Mouse (Mus musculus): ENCODE measurements around the gene Ndufb2. TPM values are rescaled to one million over a fixed set of nuclear protein-coding genes. Genes with fewer than 3 reads are reported as not detected.

The Ndufb2 gene
- total RNA-seq, 4 experiments from 2014 or later: 683 to 751 (median 738) TPM

DNA sequence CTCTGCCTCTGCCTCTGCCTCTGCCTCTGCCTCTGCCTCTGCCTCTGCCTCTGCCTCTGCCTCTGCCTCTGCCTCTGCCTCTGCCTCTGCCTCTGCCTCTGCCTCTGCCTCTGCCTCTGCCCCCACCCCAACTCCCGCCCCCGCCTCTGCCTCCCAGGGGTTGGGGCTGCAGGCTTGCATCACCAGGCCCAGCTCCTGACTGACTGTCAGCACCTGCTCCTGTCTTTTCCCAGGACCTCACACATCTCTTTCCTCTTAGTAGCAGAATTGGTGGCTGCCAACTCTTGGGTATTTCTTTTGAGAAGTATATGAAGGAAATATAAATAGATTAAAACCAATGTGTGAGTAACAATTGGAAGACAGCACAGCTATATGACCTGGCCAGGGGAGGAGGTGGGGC is 11.8 kb upstream of the Ndufb2 start:
- no peak for DNase-seq (ENCODE audit: low spot score)

DNA sequence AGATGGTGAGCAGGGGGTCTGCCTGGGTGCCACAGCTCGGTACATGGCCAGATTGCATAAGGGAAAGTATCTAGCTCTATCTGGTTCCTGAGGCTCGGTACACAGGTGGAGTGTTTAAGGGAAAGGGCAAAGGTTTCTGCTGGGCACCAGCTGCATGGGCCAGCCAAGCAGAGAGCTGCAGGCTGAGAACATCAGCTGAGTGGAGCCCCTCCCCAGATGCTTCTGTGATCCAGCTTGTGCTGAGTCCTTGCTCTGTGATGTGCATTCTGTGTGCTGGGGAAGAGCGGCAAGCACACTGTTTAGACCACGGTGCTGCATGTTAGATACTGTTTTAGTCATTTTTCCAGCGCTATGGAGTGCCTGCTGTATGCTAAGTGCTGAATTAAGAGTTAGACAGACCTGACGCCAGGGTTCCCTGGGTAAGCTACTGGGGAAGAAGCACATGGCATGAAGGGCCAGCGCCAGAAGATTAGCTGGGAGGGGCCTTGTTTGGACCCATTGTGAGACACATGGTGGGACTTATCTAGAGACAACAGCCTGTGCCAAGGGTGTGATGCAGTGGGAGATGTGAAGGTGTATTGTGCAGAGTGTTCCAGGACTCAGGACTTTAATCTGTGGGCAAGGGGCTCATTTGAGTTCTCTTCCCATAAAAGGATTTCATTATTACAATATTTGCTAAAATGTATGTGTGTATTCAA is 11.1 kb upstream of the Ndufb2 start:
- DNase-seq (ENCODE audit: low spot score): no peak

DNA sequence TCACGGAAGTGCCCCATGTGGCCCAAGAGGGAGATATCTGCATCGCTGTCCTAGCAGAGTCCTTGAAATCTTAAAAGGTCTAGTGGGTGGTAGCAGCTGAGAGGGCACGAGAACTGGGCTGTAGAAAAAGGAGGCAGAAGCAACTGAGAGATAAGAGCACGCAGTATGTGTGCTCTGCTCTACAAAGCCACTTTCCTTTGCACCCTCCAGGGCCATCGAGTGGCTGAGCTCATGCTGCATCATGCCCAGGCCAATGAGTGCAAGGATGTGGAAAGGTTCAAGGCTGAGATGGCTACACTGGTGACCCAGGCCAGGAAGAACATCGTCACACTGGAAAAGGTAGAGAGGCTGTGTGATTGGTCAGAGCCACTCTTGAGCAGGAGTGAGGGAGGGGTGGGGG is 6.9 kb upstream of the Ndufb2 start, which contains the start of gene Gm42420:
Gene Gm42420 (plus strand): TSS at position 237 of the 400 bp plus-strand sequence.
- no peak for DNase-seq (ENCODE audit: low spot score)

DNA sequence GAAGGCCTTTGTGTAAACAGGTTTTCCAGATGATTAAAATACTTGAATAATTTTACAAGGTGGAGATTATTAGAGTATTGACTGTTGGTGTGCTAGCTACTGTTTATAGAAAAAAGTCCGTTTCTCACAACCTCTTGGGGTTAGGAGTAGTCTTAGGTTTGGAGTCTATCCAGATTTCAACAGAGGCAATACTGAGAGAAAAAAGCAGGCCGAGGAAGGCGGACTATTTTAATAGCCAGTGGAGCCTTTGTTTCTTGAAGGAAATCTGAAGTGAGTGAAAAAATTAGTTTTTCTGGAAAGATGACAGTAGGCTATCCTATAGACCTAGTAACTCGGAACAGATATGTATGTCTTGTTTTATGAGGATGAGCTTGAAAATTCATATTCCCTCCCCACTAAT is 893 bp upstream of the Ndufb2 start:
- DNase-seq (ENCODE audit: low spot score): no peak

DNA sequence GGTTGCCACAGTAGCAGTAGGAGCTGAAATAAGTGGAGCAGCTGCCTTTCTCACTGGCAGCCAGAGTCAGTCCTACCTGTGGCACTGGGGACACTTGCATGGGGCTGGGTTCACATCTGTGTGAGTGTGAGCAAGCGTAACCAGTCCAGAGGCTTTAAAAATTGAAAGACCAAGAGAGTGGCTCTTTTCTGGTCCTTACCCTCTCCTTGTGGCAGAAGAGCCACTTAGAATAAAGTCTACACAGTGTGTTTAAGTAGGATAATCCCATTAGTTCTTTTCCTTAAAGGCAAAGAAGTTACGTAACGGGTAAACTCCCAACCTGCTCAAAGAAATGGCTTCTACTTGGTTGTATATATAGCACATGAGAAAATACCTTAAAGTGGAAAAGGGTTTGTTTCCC is 8.5 kb downstream of the Ndufb2 start:
- DNase-seq (ENCODE audit: low spot score): no peak

DNA sequence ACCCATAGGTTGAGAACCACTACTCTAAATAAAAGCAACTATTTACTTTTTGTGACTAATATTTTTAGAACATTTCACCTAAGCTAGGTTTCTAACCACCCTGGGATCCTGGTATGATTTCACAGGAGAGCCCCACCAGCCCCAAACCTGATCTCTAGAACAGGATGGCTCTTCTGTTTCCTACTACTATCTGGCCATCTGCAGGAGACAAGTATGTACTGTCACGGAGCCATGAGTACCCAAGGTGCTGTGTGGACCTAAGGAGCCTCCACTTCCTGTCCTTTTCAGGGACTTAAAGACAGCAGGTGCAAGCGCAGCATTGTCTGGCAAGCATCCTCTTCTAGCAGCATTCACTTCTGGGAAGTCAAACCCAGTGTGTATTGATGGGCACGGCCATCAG is 9.5 kb downstream of the Ndufb2 start:
- DNase-seq (ENCODE audit: low spot score): no peak

DNA sequence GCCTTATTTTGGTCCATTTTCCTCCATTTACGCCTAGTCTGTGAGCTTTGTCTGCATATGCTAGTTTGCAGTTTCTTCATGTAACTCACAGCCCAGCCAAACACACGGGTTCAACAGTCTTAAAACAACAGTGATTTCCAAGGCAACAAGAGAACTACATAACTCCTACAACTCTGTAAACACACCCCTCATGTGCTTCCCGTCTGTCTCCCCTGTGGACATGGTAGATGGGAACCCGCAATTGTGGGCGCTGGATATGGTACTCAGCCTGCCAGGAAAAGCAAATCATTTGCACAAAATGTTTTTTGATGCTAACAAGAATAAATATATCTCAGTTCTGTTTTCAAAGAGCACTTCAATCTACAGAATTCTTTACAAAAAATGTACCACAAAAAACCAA is 12.2 kb downstream of the Ndufb2 start:
- DNase-seq (ENCODE audit: low spot score): no peak

DNA sequence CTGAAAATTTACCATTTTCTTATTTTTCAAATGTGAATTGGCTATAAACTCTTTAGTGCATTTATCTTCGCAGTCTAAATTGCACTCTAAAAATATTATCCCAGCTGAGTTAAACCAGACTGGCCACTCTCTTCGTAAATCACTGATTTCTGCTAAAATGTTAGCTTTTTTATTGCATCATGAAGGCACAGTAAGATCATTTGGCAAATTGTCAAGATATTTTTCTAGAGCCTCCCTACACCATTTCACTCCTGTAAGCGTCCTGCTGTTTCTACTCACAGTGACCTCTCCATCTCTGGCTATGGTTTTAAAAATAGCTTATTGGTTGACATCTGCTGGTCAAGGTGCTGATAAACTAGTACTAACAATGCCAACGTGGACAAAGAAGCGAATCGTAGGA is 13.7 kb downstream of the Ndufb2 start:
- DNase-seq (ENCODE audit: low spot score): no peak

DNA sequence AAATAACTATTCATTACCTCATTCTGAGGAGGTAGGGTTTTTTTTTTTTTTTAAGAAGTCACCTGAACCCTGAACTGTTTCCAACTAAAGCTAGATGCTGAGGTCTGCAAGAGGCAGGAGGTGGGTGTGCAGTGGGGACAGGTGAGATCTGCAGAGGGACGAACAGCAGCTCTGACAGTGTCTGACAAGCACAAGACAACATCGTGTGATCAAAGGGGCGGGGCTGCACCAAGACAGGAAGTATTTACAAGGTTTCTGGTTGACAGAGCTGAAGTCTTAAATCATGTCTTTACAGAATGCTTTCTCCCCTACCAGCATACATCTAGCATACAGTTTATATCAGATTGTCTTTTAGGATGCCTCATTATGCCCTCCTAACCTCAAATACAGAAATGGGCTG is 14.5 kb downstream of the Ndufb2 start:
- DNase-seq (ENCODE audit: low spot score): no peak

DNA sequence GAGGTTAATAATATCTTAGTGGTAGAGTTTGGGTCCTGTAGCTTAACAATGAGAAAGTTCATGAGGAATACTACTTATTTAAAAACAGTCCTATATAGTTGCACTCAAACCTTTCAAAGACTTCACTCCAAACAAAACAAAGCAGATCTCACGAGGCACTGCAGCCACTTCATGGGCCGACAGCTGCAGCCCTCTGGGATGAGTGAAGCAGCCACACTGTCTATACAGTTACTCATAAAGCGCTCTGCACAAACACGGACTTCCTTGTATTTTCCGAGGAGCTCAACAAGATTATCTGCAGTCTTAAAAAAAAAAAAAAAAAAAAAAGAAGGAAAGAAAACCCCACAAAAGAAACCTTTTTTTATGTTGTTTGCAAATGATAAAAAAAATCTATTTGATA is 15.0 kb downstream of the Ndufb2 start:
- DNase-seq (ENCODE audit: low spot score): no peak

DNA sequence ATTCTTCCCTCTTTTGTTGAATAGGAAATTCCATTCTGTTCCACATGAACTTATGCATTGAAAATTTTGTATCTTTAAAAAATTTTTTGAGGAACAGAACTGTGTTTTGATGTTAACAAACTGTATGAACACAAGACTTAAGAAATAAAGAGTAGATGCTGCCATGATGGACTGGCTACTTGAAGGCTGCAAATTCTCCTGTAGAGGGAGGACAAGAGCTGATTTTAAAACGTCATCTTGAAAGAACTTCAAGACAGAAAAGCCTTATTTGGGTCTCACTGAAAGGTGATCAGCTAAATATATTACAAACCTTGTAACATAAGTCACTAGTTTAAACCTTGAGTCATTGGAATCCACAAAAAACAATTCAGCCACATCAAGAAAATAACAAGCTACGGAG is 17.8 kb downstream of the Ndufb2 start:
- no peak for DNase-seq (ENCODE audit: low spot score)

DNA sequence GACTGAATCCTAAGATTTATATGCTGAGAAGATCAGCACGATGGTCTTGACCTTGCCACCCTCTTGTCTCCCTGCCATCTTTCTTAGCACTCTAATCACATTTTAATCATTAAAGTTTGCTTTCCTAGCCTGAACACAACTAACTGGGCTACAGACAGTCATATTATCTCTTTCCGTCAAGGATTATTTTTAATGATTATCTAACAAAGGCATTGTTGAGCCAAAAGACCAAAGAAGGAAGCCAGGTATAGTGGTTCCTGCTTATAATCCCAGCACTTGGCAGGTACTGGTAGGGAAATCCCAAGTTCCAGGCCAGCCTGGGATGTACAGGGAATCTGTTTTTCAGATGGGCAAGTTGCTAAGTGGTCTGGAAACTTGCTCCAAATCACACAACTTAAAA is 18.9 kb downstream of the Ndufb2 start:
- DNase-seq (ENCODE audit: low spot score): no peak

Other genes starting within 250 kb of the Ndufb2 start
- 10 to 100 TPM; 18.9 to 25.0 (median 19.7) TPM for gene Slc37a3, start 214.9 kb upstream of the Ndufb2 start, total RNA-seq (2022)
- gene Rab19, start 211.4 kb upstream of the Ndufb2 start, total RNA-seq (2022): under 1 TPM in 3 of 4 experiments, not detected in 1; 0.29 to 0.75 (median 0.44) TPM
- gene Mkrn1, start 172.1 kb upstream of the Ndufb2 start, total RNA-seq (2022): 10 to 100 TPM; 32.5 to 68.0 (median 39.8) TPM
- 1 to 10 TPM; 4.6 to 6.4 (median 5.7) TPM for gene Dennd2a, start 34.7 kb upstream of the Ndufb2 start, total RNA-seq (2022)
- 10 to 100 TPM in 3 of 4 experiments, 1 to 10 TPM in 1; 9.4 to 15.7 (median 13.7) TPM for gene Adck2, start 18.7 kb upstream of the Ndufb2 start, total RNA-seq (2022)
- gene Gm42420, start 6.8 kb upstream of the Ndufb2 start, total RNA-seq (2022): not detected
- gene Braf, start 132.9 kb downstream of the Ndufb2 start, total RNA-seq (2022): 10 to 100 TPM; 14.9 to 16.4 (median 15.7) TPM
- gene Mrps33, start 218.4 kb downstream of the Ndufb2 start, total RNA-seq (2022): 100 to 1,000 TPM in 3 of 4 experiments, 10 to 100 TPM in 1; 91.8 to 121 (median 111) TPM

Measured in heart, adult 8-10 months (tissue).